In the genomic region with DNA sequence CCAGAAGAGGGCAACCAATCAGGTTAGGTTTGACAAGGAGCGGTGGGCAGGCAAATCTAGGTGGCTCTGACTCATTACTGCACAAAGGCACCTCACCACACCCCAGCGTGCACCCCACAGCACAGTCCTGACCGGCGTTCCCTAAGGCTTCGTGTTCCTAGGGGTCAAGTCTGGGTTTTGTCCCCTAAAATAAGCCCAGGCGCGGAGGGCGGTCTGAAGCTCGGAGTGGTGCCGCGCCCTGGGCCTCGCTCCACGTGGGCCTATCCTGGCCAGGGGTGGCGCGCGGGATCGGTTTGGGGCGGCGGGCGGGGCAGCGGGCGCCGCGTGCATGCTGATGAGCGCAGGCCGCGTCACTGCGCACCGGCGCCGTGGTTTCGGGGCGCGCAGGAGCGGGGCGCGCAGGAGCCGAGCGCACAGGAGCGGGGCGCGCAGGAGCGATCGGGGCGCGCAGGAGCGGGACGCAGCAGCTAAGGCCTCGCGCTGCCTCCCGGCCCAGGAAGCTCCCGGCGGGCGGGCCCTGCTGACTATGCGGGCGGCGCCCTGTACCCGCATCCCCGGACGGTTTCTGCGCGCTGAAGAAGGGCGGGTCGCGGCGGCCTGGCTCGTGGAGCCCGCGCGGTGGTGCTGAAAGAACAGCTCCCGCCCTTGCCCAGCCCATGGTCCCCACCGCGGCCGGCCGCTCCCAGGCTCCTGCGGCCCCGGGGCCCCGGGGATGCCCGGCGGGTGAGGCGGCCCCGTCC, we compare ENCODE assay signal across 7 mouse cellular contexts. TPM values are rescaled to one million over a fixed set of nuclear protein-coding genes. Genes with fewer than 3 reads are reported as not detected.
A peak's percentile ranks its signal among the peaks of the same experiment; 100 is the strongest.
DNase-seq lines count a peak whose midpoint lies in the region; ATAC-seq lines count a peak whose summit lies in the region.

Galnt9 (plus strand) TSS at position 405 of the 740 bp plus-strand sequence.

- ATAC-seq in midbrain, embryonic 12.5 days (ENCODE audit: low FRiP score, low read depth): peak; percentile 49; the same call in 1 of the 2 replicates
- peak; percentile 73 for ATAC-seq in stomach, embryonic 15.5 days (ENCODE audit: insufficient read depth, low FRiP score, low read depth)

- no peaks in the 10 kb centered on the region for H3K9me3 ChIP-seq in midbrain, embryonic 12.5 days
- H3K9me3 ChIP-seq in stomach, embryonic 15.5 days: no peaks in the 10 kb centered on the region

- H3K4me3 ChIP-seq in midbrain, embryonic 12.5 days: peak within 1 kb of the TSS; percentile 50
- H3K4me3 ChIP-seq in stomach, embryonic 15.5 days (replicated peaks): peak within 1 kb of the TSS; percentile 40

- H3K4me2 ChIP-seq in midbrain, embryonic 12.5 days (replicated peaks): peak within 1 kb of the TSS; percentile 64
- peak within 1 kb of the TSS; percentile 75 for H3K4me2 ChIP-seq in stomach, embryonic 15.5 days

- H3K27me3 ChIP-seq in midbrain, embryonic 12.5 days: peaks cover 58% of the 10 kb centered on the region
- peaks cover 62% of the 10 kb centered on the region for H3K27me3 ChIP-seq in stomach, embryonic 15.5 days (replicated peaks)

- peak; percentile 83 to 88 for DNase-seq in adrenal gland, postnatal 36 days
- DNase-seq in embryo, embryonic 10 days (ENCODE audit: low spot score): peak; percentile 82
- peak; percentile 43 to 76 for DNase-seq in gastrocnemius, postnatal 4 days (ENCODE audit: low spot score in 2 of 2)
- peak; percentile 7 for DNase-seq in kidney, adult 11 months
- peak; percentile 35 for DNase-seq in left cerebral cortex, postnatal 4 days

- H3K4me1 ChIP-seq in midbrain, embryonic 12.5 days: peaks cover 11% of the 10 kb centered on the region; the same call in 1 of the 2 replicates
- H3K4me1 ChIP-seq in stomach, embryonic 15.5 days: peaks cover 6% of the 10 kb centered on the region

- H3K36me3 ChIP-seq in midbrain, embryonic 12.5 days: no peaks in the 10 kb centered on the region
- H3K36me3 ChIP-seq in stomach, embryonic 15.5 days: no peaks in the 10 kb centered on the region

- intact Hi-C loops in left cerebral cortex, postnatal 4 days (cut with DNase I): no loop called here

- WGBS in midbrain, embryonic 12.5 days: under 1% methylated on average over 62 of the region's 82 CpGs
- 1% methylated on average over 73 of the region's 82 CpGs for WGBS in stomach, embryonic 15.5 days

- peak within 1 kb of the TSS; percentile 35 for H3K27ac ChIP-seq in midbrain, embryonic 12.5 days (replicated peaks)
- no peak within 1 kb of the TSS for H3K27ac ChIP-seq in stomach, embryonic 15.5 days

- H3K9ac ChIP-seq in midbrain, embryonic 12.5 days (replicated peaks): peak within 1 kb of the TSS; percentile 49
- no peak within 1 kb of the TSS for H3K9ac ChIP-seq in stomach, embryonic 15.5 days

RNA-seq across cellular contexts. Expression of gene Galnt9, which starts in this region (rescaled TPM):
- under 1 TPM; 0.10 to 0.33 TPM for total RNA-seq in adrenal gland, postnatal 36 days (2021)
- total RNA-seq in gastrocnemius, postnatal 4 days (2021): under 1 TPM; 0.10 to 0.13 TPM
- total RNA-seq in left cerebral cortex, postnatal 4 days (2021): 10 to 100 TPM; 31.7 to 33.7 TPM
- polyA plus RNA-seq in midbrain, embryonic 12.5 days (2016; fragmentation: Nextera tagmentation; extraction: Ambion mirVana): 8.4 and 10.9 TPM in 2 replicates
- 0.46 and 0.71 TPM in 2 replicates for polyA plus RNA-seq in stomach, embryonic 15.5 days (2015; fragmentation: Nextera tagmentation; extraction: Ambion mirVana)

Comparison
In these comparisons a context has a peak if more than half of its experiments do, and no peak if none do; other contexts are left out.
1. RNA of gene Galnt9 (total RNA-seq): 31.7 to 33.7 TPM in left cerebral cortex, postnatal 4 days; 0.10 to 0.33 TPM in adrenal gland, postnatal 36 days and 0.10 to 0.13 TPM in gastrocnemius, postnatal 4 days; every median in the first group is over 10 times any median in the second.
2. Peak in DNase-seq in adrenal gland, postnatal 36 days; RNA of the gene not detected or under 1 TPM.
3. Peak in DNase-seq in gastrocnemius, postnatal 4 days; RNA of the gene not detected or under 1 TPM.
4. Peak in ATAC-seq, H3K4me3 ChIP-seq and H3K4me2 ChIP-seq in stomach, embryonic 15.5 days; RNA of the gene not detected or under 1 TPM.
5. DNase-seq: peak in every context shown above with its lines; median percentile 86 in adrenal gland, postnatal 36 days; 82 in embryo, embryonic 10 days; 60 in gastrocnemius, postnatal 4 days; 35 in left cerebral cortex, postnatal 4 days; 7 in kidney, adult 11 months.